Mouse (Mus musculus) MEL (cell line): ENCODE data around the gene Tipin. TPM values are rescaled to one million over a fixed set of nuclear protein-coding genes. Genes with fewer than 3 reads are reported as not detected.

ENCODE experiments used
- DNase-seq: peaks from one replicate; pipeline ENCODE4 v3.0.0; 2011; ENCODE audit warnings: low read depth, low spot score
- H3K27ac ChIP-seq: 2 replicates; pipeline ENCODE4 v1.5.1; 2012; ENCODE audit warnings: low read depth, mild to moderate bottlenecking, control low read depth, low read length, moderate library complexity; ENCODE audit not compliant: control insufficient read depth
- H3K27me3 ChIP-seq, 2 experiments: fragments of 150-350 bp in 1 of 2; sonication (generic) in 1 of 2; 2 replicates each; pipeline ENCODE4 v1.6.1; 2012; ENCODE audit warnings: low read length in 2 of 2, mild to moderate bottlenecking in 2 of 2, improper control_type of control experiment in 1 of 2, moderate library complexity in 1 of 2; ENCODE audit not compliant: insufficient read depth in 2 of 2, control insufficient read depth in 1 of 2
- H3K36me3 ChIP-seq, 2 experiments: 2 replicates each; pipeline ENCODE4 v1.6.1; 2012 to 2014; ENCODE audit warnings: low read length in 2 of 2, improper control_type of control experiment in 1 of 2, inconsistent platforms in 1 of 2, mild to moderate bottlenecking in 1 of 2; ENCODE audit not compliant: insufficient read depth in 2 of 2, control insufficient read depth in 1 of 2
- H3K4me1 ChIP-seq, 2 experiments: fragments of 150-350 bp in 1 of 2; sonication (generic) in 1 of 2; 2 replicates each; pipeline ENCODE4 v1.6.1; 2012; ENCODE audit warnings: low read length in 2 of 2, improper control_type of control experiment in 1 of 2, mild to moderate bottlenecking in 1 of 2; ENCODE audit not compliant: insufficient read depth in 2 of 2, control insufficient read depth in 1 of 2
- H3K4me3 ChIP-seq, 2 experiments: fragments of 150-350 bp in 1 of 2; sonication (generic) in 1 of 2; 2 replicates each; pipeline ENCODE4 v1.5.1; 2012; ENCODE audit warnings: low read depth in 2 of 2, low read length in 2 of 2, mild to moderate bottlenecking in 2 of 2, moderate library complexity in 2 of 2, control low read depth in 1 of 2, improper control_type of control experiment in 1 of 2; ENCODE audit not compliant: control insufficient read depth in 1 of 2, insufficient read depth in 1 of 2
- H3K79me2 ChIP-seq: 2 replicates; pipeline ENCODE4 v1.6.1; 2012; ENCODE audit warnings: mild to moderate bottlenecking, low read length, moderate library complexity; ENCODE audit not compliant: control insufficient read depth, poor library complexity, insufficient read depth
- H3K9ac ChIP-seq: 2 replicates; pipeline ENCODE4 v1.6.1; 2012; ENCODE audit warnings: low read depth, mild to moderate bottlenecking, control low read depth, low read length, moderate library complexity; ENCODE audit not compliant: control insufficient read depth, poor library complexity, severe bottlenecking
- H3K9me3 ChIP-seq: fragments of 150-350 bp; sonication (generic); replicated peaks from 2 replicates; pipeline ENCODE4 v1.6.1; 2012; ENCODE audit warnings: mild to moderate bottlenecking, low read length, improper control_type of control experiment, moderate library complexity; ENCODE audit not compliant: insufficient read depth
- BHLHE40 ChIP-seq: IDR thresholded peaks from 2 replicates; pipeline ENCODE4 v1.6.1; 2012; ENCODE audit warnings: low read depth, mild to moderate bottlenecking, inconsistent platforms, low read length, improper control_type of control experiment, borderline replicate concordance
- CHD1 ChIP-seq: IDR thresholded peaks from 2 replicates; pipeline ENCODE4 v1.6.1; 2012; ENCODE audit warnings: low read depth, mild to moderate bottlenecking, inconsistent platforms, low read length, improper control_type of control experiment
- CHD2 ChIP-seq: IDR thresholded peaks from 2 replicates; pipeline ENCODE4 v1.6.1; 2011; ENCODE audit warnings: low read length, improper control_type of control experiment
- CTCF ChIP-seq, 3 experiments: IDR thresholded peaks in 2 of 3; conservative IDR thresholded peaks in 1 of 3; 2 replicates each; pipeline ENCODE4 v1.5.1; 2011 to 2012; ENCODE audit warnings: low read length in 3 of 3, low read depth in 2 of 3, mild to moderate bottlenecking in 2 of 3, improper control_type of control experiment in 1 of 3, inconsistent platforms in 1 of 3, mixed read lengths in 1 of 3, moderate library complexity in 1 of 3; ENCODE audit not compliant: control insufficient read depth in 1 of 3, insufficient read depth in 1 of 3, poor library complexity in 1 of 3, severe bottlenecking in 1 of 3
- E2F4 ChIP-seq: IDR thresholded peaks from 2 replicates; pipeline ENCODE4 v1.6.1; 2011; ENCODE audit warnings: low read depth, low read length, improper control_type of control experiment, borderline replicate concordance
- ELF1 ChIP-seq: IDR thresholded peaks from 2 replicates; pipeline ENCODE4 v1.6.1; 2014; ENCODE audit warnings: low read depth, mild to moderate bottlenecking, inconsistent platforms, low read length, improper control_type of control experiment, moderate library complexity
- EP300 ChIP-seq, 2 experiments: IDR thresholded peaks; 2 replicates each; pipeline ENCODE4 v1.6.1; 2011; ENCODE audit warnings: improper control_type of control experiment in 2 of 2, low read length in 2 of 2, low read depth in 1 of 2, mild to moderate bottlenecking in 1 of 2
- GABPA ChIP-seq: IDR thresholded peaks from 2 replicates; pipeline ENCODE4 v1.6.1; 2012; ENCODE audit warnings: low read depth, mild to moderate bottlenecking, inconsistent platforms, low read length, improper control_type of control experiment, moderate library complexity
- HCFC1 ChIP-seq: IDR thresholded peaks from 2 replicates; pipeline ENCODE4 v1.6.1; 2012; ENCODE audit warnings: low read depth, mild to moderate bottlenecking, inconsistent platforms, low read length, improper control_type of control experiment, moderate library complexity
- JUND ChIP-seq: IDR thresholded peaks from 2 replicates; pipeline ENCODE4 v1.6.1; 2011; ENCODE audit warnings: low read depth, mild to moderate bottlenecking, improper control_type of control experiment, low read length
- KAT2A ChIP-seq: conservative IDR thresholded peaks from 2 replicates; pipeline ENCODE4 v1.6.1; 2012; ENCODE audit warnings: low read depth, low read length, improper control_type of control experiment, inconsistent platforms
- MAFK ChIP-seq: IDR thresholded peaks from 2 replicates; pipeline ENCODE4 v1.6.1; 2011; ENCODE audit warnings: low read depth, mild to moderate bottlenecking, low read length, improper control_type of control experiment, borderline replicate concordance
- MAX ChIP-seq: IDR thresholded peaks from 2 replicates; pipeline ENCODE4 v1.6.1; 2011; ENCODE audit warnings: low read length, improper control_type of control experiment
- MAZ ChIP-seq: IDR thresholded peaks from 2 replicates; pipeline ENCODE4 v1.6.1; 2012; ENCODE audit warnings: low read depth, mild to moderate bottlenecking, inconsistent platforms, low read length, improper control_type of control experiment
- MEF2A ChIP-seq: IDR thresholded peaks from 2 replicates; pipeline ENCODE4 v1.6.1; 2014; ENCODE audit warnings: low read depth, mild to moderate bottlenecking, inconsistent platforms, low read length, improper control_type of control experiment; ENCODE audit not compliant: poor library complexity, insufficient replicate concordance, severe bottlenecking; ENCODE audit errors: extremely low read depth
- MXI1 ChIP-seq: IDR thresholded peaks from 2 replicates; pipeline ENCODE4 v1.6.1; 2011; ENCODE audit warnings: mild to moderate bottlenecking, low read depth, low read length, improper control_type of control experiment
- MYB ChIP-seq: IDR thresholded peaks from 2 replicates; pipeline ENCODE4 v1.6.1; 2011; ENCODE audit warnings: mild to moderate bottlenecking, low read depth, low read length, improper control_type of control experiment
- MYC ChIP-seq: IDR thresholded peaks from 2 replicates; pipeline ENCODE4 v1.6.1; 2011; ENCODE audit warnings: low read depth, mild to moderate bottlenecking, low read length, improper control_type of control experiment, moderate library complexity
- NELFE ChIP-seq: IDR thresholded peaks from 2 replicates; pipeline ENCODE4 v1.6.1; 2011; ENCODE audit warnings: low read depth, low read length, improper control_type of control experiment
- POLR2A ChIP-seq, 2 experiments: IDR thresholded peaks; 2 replicates each; pipeline ENCODE4 v1.6.1; 2011 to 2012; ENCODE audit warnings: low read length in 2 of 2, mild to moderate bottlenecking in 2 of 2, control low read depth in 1 of 2, improper control_type of control experiment in 1 of 2, low read depth in 1 of 2, moderate library complexity in 1 of 2; ENCODE audit not compliant: control insufficient read depth in 1 of 2, insufficient read depth in 1 of 2, poor library complexity in 1 of 2
- POLR2AphosphoS2 ChIP-seq: IDR thresholded peaks from 2 replicates; pipeline ENCODE4 v1.6.1; 2011; ENCODE audit warnings: low read length, improper control_type of control experiment
- POLR2AphosphoS5 ChIP-seq: IDR thresholded peaks from 2 replicates; pipeline ENCODE4 v1.6.1; 2012; ENCODE audit warnings: low read depth, borderline replicate concordance, mild to moderate bottlenecking, inconsistent platforms, low read length, moderate library complexity, mixed read lengths
- RAD21 ChIP-seq: IDR thresholded peaks from 2 replicates; pipeline ENCODE4 v1.6.1; 2011; ENCODE audit warnings: mild to moderate bottlenecking, low read depth, low read length, improper control_type of control experiment
- RCOR1 ChIP-seq: IDR thresholded peaks from 2 replicates; pipeline ENCODE4 v1.6.1; 2012; ENCODE audit warnings: low read depth, mild to moderate bottlenecking, inconsistent platforms, low read length, improper control_type of control experiment
- SIN3A ChIP-seq: IDR thresholded peaks from 2 replicates; pipeline ENCODE4 v1.6.1; 2012; ENCODE audit warnings: low read length, improper control_type of control experiment, inconsistent platforms
- SMC3 ChIP-seq: IDR thresholded peaks from 2 replicates; pipeline ENCODE4 v1.6.1; 2011; ENCODE audit warnings: low read depth, low read length, improper control_type of control experiment
- TBP ChIP-seq: IDR thresholded peaks from 2 replicates; pipeline ENCODE4 v1.8.0; 2011; ENCODE audit warnings: low read depth, low read length, improper control_type of control experiment
- TCF12 ChIP-seq: IDR thresholded peaks from 2 replicates; pipeline ENCODE4 v1.6.1; 2014; ENCODE audit warnings: low read depth, mild to moderate bottlenecking, inconsistent platforms, low read length, improper control_type of control experiment, moderate library complexity
- UBTF ChIP-seq: IDR thresholded peaks from 2 replicates; pipeline ENCODE4 v1.6.1; 2012; ENCODE audit warnings: low read depth, mild to moderate bottlenecking, inconsistent platforms, low read length, improper control_type of control experiment, moderate library complexity, borderline replicate concordance; ENCODE audit not compliant: insufficient read depth
- USF1 ChIP-seq: IDR thresholded peaks from 2 replicates; pipeline ENCODE4 v1.6.1; 2014; ENCODE audit warnings: low read depth, mild to moderate bottlenecking, inconsistent platforms, low read length, improper control_type of control experiment, moderate library complexity
- USF2 ChIP-seq, 2 experiments: IDR thresholded peaks; 2 replicates each; pipeline ENCODE4 v1.6.1; 2011 to 2012; ENCODE audit warnings: improper control_type of control experiment in 2 of 2, low read length in 2 of 2, borderline replicate concordance in 1 of 2, inconsistent platforms in 1 of 2, low read depth in 1 of 2, mild to moderate bottlenecking in 1 of 2; ENCODE audit not compliant: insufficient read depth in 1 of 2
- ZC3H11A ChIP-seq: IDR thresholded peaks from 2 replicates; pipeline ENCODE4 v1.6.1; 2012; ENCODE audit warnings: low read depth, mild to moderate bottlenecking, inconsistent platforms, low read length, improper control_type of control experiment
- ZKSCAN1 ChIP-seq: IDR thresholded peaks from 2 replicates; pipeline ENCODE4 v1.6.1; 2012; ENCODE audit warnings: low read depth, mild to moderate bottlenecking, inconsistent platforms, low read length, improper control_type of control experiment, moderate library complexity
- ZMIZ1 ChIP-seq: IDR thresholded peaks from 2 replicates; pipeline ENCODE4 v1.6.1; 2012; ENCODE audit warnings: low read depth, mild to moderate bottlenecking, inconsistent platforms, low read length, improper control_type of control experiment, moderate library complexity
- polyA plus RNA-seq, 2 experiments: library from polyadenylated mRNA; stranded (reverse) in 1 of 2; unstranded in 1 of 2; fragments of >175 nt in 1 of 2; fragments of >200 nt in 1 of 2; gene quantifications; 2 replicates each; pipeline versions ENCODE4 v1.2.1 to v1.2.4; 2012; ENCODE audit warnings: low replicate concordance in 2 of 2, low read depth in 1 of 2; ENCODE audit not compliant: insufficient read length in 2 of 2, insufficient read depth in 1 of 2, missing spikeins in 1 of 2
- total RNA-seq: library from RNA; depleted of rRNA; stranded (reverse); fragments of 300-350 nt; gene quantifications from 2 replicates; pipeline ENCODE4 v1.2.3, GENCODE M21; 2012

The Tipin gene
- total and polyA plus RNA-seq, 3 experiments: 128 to 189 TPM; not detected in 1

- Histone ChIP-seq H3K36me3 (peaks cover 0 to 15% of the 10 kb centered on the region in 2 experiments; a peak in 2 of 4 replicates), H3K4me3 (peak within 1 kb of the TSS; percentile 95 to 96), H3K27me3 (no peaks in the 10 kb centered on the region), H3K4me1 (peaks cover 14 to 17% of the 10 kb centered on the region in 2 experiments; a peak in 3 of 4 replicates), H3K9ac (peak within 1 kb of the TSS; percentile 93), H3K27ac (peak within 1 kb of the TSS; percentile 57), H3K79me2 (peaks cover 13% of the 10 kb centered on the region), H3K9me3 (no peaks in the 10 kb centered on the region)
- DNase-seq: peak; percentile 98
- TF ChIP-seq USF1 (peak; percentile 94), MEF2A (no peak), JUND (no peak), EP300 (IDR thresholded peaks at IDR 0.05; ENCODE audit: low read depth in 1 of 2, low read length in 2 of 2) (no peak), MAX (peak; percentile 27; the same call in 1 of the 2 replicates), UBTF (peak; percentile 62; the same call in 1 of the 2 replicates), BHLHE40 (no peak), CHD2 (no peak), ELF1 (peak; percentile 71; the same call in 1 of the 2 replicates), CTCF (IDR thresholded peaks at IDR 0.05 in 2 of 3, conservative IDR thresholded peaks at IDR 0.05 in 1 of 3; ENCODE audit: control insufficient read depth in 1 of 3, insufficient read depth in 1 of 3, low read depth in 2 of 3, low read length in 3 of 3, poor library complexity in 1 of 3, severe bottlenecking in 1 of 3) (peak; percentile 37 to 79 (median 68); a peak in 5 of 6 replicates), SMC3 (peak; percentile 48), KAT2A (no peak; the same call in 1 of the 2 replicates), CHD1 (peak; percentile 19; the same call in 1 of the 2 replicates), TBP (peak; percentile 73), USF2 (IDR thresholded peaks at IDR 0.05; ENCODE audit: borderline replicate concordance in 1 of 2, insufficient read depth in 1 of 2, low read depth in 1 of 2, low read length in 2 of 2) (peak in 1 of 2 experiments; percentile 61; a peak in 2 of 4 replicates), RCOR1 (0 out of 2 replicates have a peak, but pooled peaks have one; percentile 10), NELFE (peak; percentile 94), MYC (no peak), MAFK (no peak), ZC3H11A (no peak), GABPA (no peak), MYB (no peak), POLR2A (IDR thresholded peaks at IDR 0.05; ENCODE audit: control insufficient read depth in 1 of 2, insufficient read depth in 1 of 2, low read depth in 1 of 2, low read length in 2 of 2, poor library complexity in 1 of 2) (peak; percentile 95 to 99), MXI1 (0 out of 2 replicates have a peak, but pooled peaks have one; percentile 20), POLR2AphosphoS2 (peak; percentile 94), POLR2AphosphoS5 (no peak), E2F4 (no peak), MAZ (peak; percentile 79; the same call in 1 of the 2 replicates), ZKSCAN1 (no peak), TCF12 (peak; percentile 70), SIN3A (peak; percentile 63), RAD21 (no peak), HCFC1 (peak; percentile 79), ZMIZ1 (peak; percentile 91; the same call in 1 of the 2 replicates)
These were observed 28.1 kb upstream of the Tipin start, which contains the start of gene Map2k1 for GRCm38 (mm10) chr9:64253021-64253904. Gene Map2k1 (minus strand): TSS chr9:64253631.
